ENCODE assay signal across 10 mouse cellular contexts in the genomic region with DNA sequence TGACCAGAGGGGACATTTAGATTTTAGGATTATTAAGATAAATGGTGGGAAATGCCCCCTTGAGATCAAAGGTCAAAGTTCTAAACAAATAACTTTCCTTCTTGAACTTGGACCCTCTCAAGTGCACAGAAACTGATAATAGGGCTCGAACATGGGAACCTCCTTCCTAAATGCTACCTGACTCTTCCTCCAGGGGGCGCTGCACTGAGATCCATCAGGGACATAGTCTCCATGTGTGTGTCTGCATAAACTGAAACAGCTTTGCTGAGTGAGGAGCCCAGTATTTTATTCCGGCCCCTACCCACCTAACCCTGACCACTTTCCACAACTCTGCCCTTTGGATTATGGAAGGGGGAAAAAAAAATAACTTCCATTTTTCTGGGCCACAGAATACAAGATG.
DNase-seq lines count a peak whose midpoint lies in the region; ATAC-seq and TF ChIP-seq lines count a peak whose summit lies in the region.
"Had no signal": no experiment of that assay in that cellular context is flagged by ENCODE, and none has a peak within 500 bp of the region (broad histone marks: within the 10 kb centered on the region; RNA-seq: fewer than 3 reads in every experiment).

No protein-coding gene starts in this region.

- DNase-seq in gastrocnemius, adult 18-20 months (ENCODE audit: low spot score): peak; percentile 36
- DNase-seq in gastrocnemius, postnatal 4 days (ENCODE audit: low spot score in 2 of 2): no peak
- no peak for DNase-seq in midbrain, postnatal 0 days (ENCODE audit: low spot score)
- peak; percentile 32 for DNase-seq in c-Kit-positive CD71-negative TER-119-negative erythroid progenitor cells, embryonic 14.5 days (ENCODE audit: low read depth)
- DNase-seq in layer of hippocampus, adult 8-10 months (ENCODE audit: low spot score in 2 of 2): no peak

- no peaks in the 10 kb centered on the region for H3K9me3 ChIP-seq in midbrain, postnatal 0 days (ENCODE audit: low read length)
- H3K9me3 ChIP-seq in midbrain, embryonic 15.5 days: no peaks in the 10 kb centered on the region
- H3K9me3 ChIP-seq: hindbrain, embryonic 15.5 days had no signal

- TF ChIP-seq CTCF in midbrain, postnatal 0 days (IDR thresholded peaks at IDR 0.05): peak; percentile 63
- peak; percentile 61; the same call in 1 of the 2 replicates for TF ChIP-seq CTCF in small intestine, adult 2 months (IDR thresholded peaks at IDR 0.05; ENCODE audit: extremely low read depth, insufficient read length, insufficient replicate concordance, low read depth, low read length)

- no peak for TF ChIP-seq POLR2A in small intestine, adult 2 months (IDR thresholded peaks at IDR 0.05; ENCODE audit: low read depth, low read length)

- peaks cover 29% of the 10 kb centered on the region; the same call in 1 of the 2 replicates for H3K36me3 ChIP-seq in midbrain, postnatal 0 days (ENCODE audit: insufficient read depth, low read length)
- H3K36me3 ChIP-seq in midbrain, embryonic 15.5 days (replicated peaks): no peaks in the 10 kb centered on the region; the same call in 1 of the 2 replicates
- peaks cover 1% of the 10 kb centered on the region; the same call in 1 of the 2 replicates for H3K36me3 ChIP-seq in small intestine, adult 2 months (ENCODE audit: control insufficient read depth, insufficient read depth, low read length)

- no peak overlapping the region for H3K4me3 ChIP-seq in midbrain, postnatal 0 days (ENCODE audit: low read depth, low read length)
- H3K4me3 ChIP-seq in midbrain, embryonic 15.5 days: no peak overlapping the region
- H3K4me3 ChIP-seq in small intestine, adult 2 months (ENCODE audit: low read depth, low read length): no peak overlapping the region
- H3K4me3 ChIP-seq: hindbrain, embryonic 15.5 days; myocyte had no signal

- H3K4me2 ChIP-seq in midbrain, postnatal 0 days (ENCODE audit: low read depth, low read length, poor library complexity, severe bottlenecking): no peak overlapping the region
- H3K4me2 ChIP-seq in midbrain, embryonic 15.5 days: no peak overlapping the region
- H3K4me2 ChIP-seq: hindbrain, embryonic 15.5 days had no signal

- 64% methylated on average over 3 of the region's 3 CpGs for WGBS in midbrain, postnatal 0 days
- 63% methylated on average over 3 of the region's 3 CpGs for WGBS in midbrain, embryonic 15.5 days
- 44% methylated on average over 3 of the region's 3 CpGs for WGBS in small intestine, adult 2 months

- no peak overlapping the region for H3K27ac ChIP-seq in midbrain, postnatal 0 days (ENCODE audit: low read depth, low read length)
- H3K27ac ChIP-seq in midbrain, embryonic 15.5 days: no peak overlapping the region
- H3K27ac ChIP-seq in small intestine, adult 2 months (ENCODE audit: insufficient read depth, low read depth, low read length): no peak overlapping the region
- H3K27ac ChIP-seq: hindbrain, embryonic 15.5 days had no signal

- H3K4me1 ChIP-seq in midbrain, postnatal 0 days (ENCODE audit: insufficient read depth, low read length): no peaks in the 10 kb centered on the region
- no peaks in the 10 kb centered on the region for H3K4me1 ChIP-seq in midbrain, embryonic 15.5 days
- H3K4me1 ChIP-seq in small intestine, adult 2 months (ENCODE audit: control insufficient read depth, insufficient read depth, insufficient read length, low read length): no peaks in the 10 kb centered on the region; the same call in 1 of the 2 replicates
- H3K4me1 ChIP-seq: hindbrain, embryonic 15.5 days had no signal

- H3K27me3 ChIP-seq in midbrain, postnatal 0 days (ENCODE audit: insufficient read depth, low read length): no peaks in the 10 kb centered on the region
- H3K27me3 ChIP-seq in midbrain, embryonic 15.5 days (replicated peaks): no peaks in the 10 kb centered on the region
- H3K27me3 ChIP-seq in small intestine, adult 2 months (ENCODE audit: control insufficient read depth, insufficient read depth, low read length): no peaks in the 10 kb centered on the region
- H3K27me3 ChIP-seq: hindbrain, embryonic 15.5 days had no signal

- no peak overlapping the region for H3K9ac ChIP-seq in midbrain, postnatal 0 days (replicated peaks; ENCODE audit: low read length, poor library complexity, severe bottlenecking)
- H3K9ac ChIP-seq in midbrain, embryonic 15.5 days: no peak overlapping the region
- H3K9ac ChIP-seq: hindbrain, embryonic 15.5 days had no signal

- ATAC-seq in midbrain, postnatal 0 days (ENCODE audit: low FRiP score): no peak
- no peak for ATAC-seq in midbrain, embryonic 15.5 days (replicated peaks)
- ATAC-seq in megakaryocyte, adult 5-6 weeks (ENCODE audit: poor library complexity, severe bottlenecking): no peak

Comparison
In these comparisons a context has a peak if more than half of its experiments do, and no peak if none do; other contexts are left out.
1. DNase-seq: peak in gastrocnemius, adult 18-20 months (single experiment) and c-Kit-positive CD71-negative TER-119-negative erythroid progenitor cells, embryonic 14.5 days (single experiment); none in gastrocnemius, postnatal 4 days (0 of 2), midbrain, postnatal 0 days (single experiment) and layer of hippocampus, adult 8-10 months (0 of 2).